Mouse (Mus musculus) liver, embryonic 14.5 days (tissue): ENCODE data around the gene Scaf8. TPM values are rescaled to one million over a fixed set of nuclear protein-coding genes. Genes with fewer than 3 reads are reported as not detected.

Source experiments
- ATAC-seq: fragments of 200-750 bp; cut with Nextera tagmentation; 2 replicates; pipeline ENCODE4 v1.8.0; 2017; ENCODE audit warnings: moderate number of reproducible peaks, mild to moderate bottlenecking, moderate library complexity; ENCODE audit not compliant: insufficient read depth
- DNase-seq, 3 experiments: peaks; one replicate each; pipeline ENCODE4 v3.0.0-alpha.2; 2012 to 2013; ENCODE audit warnings: low read depth in 3 of 3, low spot score in 3 of 3
- H3K27ac ChIP-seq: fragments of 300-500 bp; sonication (generic); 2 replicates; pipeline ENCODE4 v1.5.1; 2014; ENCODE audit warnings: moderate library complexity, mild to moderate bottlenecking, control low read depth, inconsistent platforms
- H3K27me3 ChIP-seq: fragments of 300-500 bp; sonication (generic); 2 replicates; pipeline ENCODE4 v1.6.1; 2014; ENCODE audit warnings: mild to moderate bottlenecking, low read length, moderate library complexity; ENCODE audit not compliant: control insufficient read depth, insufficient read depth
- H3K36me3 ChIP-seq: fragments of 300-500 bp; sonication (generic); replicated peaks from 2 replicates; pipeline ENCODE4 v1.6.1; 2014; ENCODE audit warnings: low read depth; ENCODE audit not compliant: control insufficient read depth, insufficient read depth
- H3K4me1 ChIP-seq, 2 experiments: fragments of 200-500 bp in 1 of 2; fragments of 300-500 bp in 1 of 2; sonication (generic) in 1 of 2; replicated peaks; 2 replicates each; pipeline ENCODE4 v1.6.1; 2012 to 2014; ENCODE audit warnings: antibody characterized with exemption in 1 of 2, inconsistent platforms in 1 of 2, low read length in 1 of 2; ENCODE audit not compliant: control insufficient read depth in 2 of 2, insufficient read depth in 2 of 2
- H3K4me2 ChIP-seq: fragments of 300-500 bp; sonication (generic); 2 replicates; pipeline ENCODE4 v1.6.1; 2014; ENCODE audit warnings: low read depth, mild to moderate bottlenecking, control low read depth, moderate library complexity
- H3K4me3 ChIP-seq, 2 experiments: fragments of 200-500 bp in 1 of 2; fragments of 300-500 bp in 1 of 2; sonication (generic) in 1 of 2; 2 replicates each; pipeline ENCODE4 v1.5.1; 2012 to 2014; ENCODE audit warnings: low read depth in 2 of 2, low read length in 2 of 2, mild to moderate bottlenecking in 2 of 2, control low read depth in 1 of 2, inconsistent platforms in 1 of 2, moderate library complexity in 1 of 2; ENCODE audit not compliant: insufficient read depth in 1 of 2
- H3K9ac ChIP-seq: fragments of 300-500 bp; sonication (generic); replicated peaks from 2 replicates; pipeline ENCODE4 v1.6.1; 2014; ENCODE audit warnings: mild to moderate bottlenecking, control low read depth, moderate library complexity
- H3K9me3 ChIP-seq: fragments of 300-500 bp; sonication (generic); 2 replicates; pipeline ENCODE4 v1.6.1; 2016; ENCODE audit warnings: low read length, mixed read lengths; ENCODE audit not compliant: control insufficient read depth
- CTCF ChIP-seq: IDR thresholded peaks from 2 replicates; pipeline ENCODE4 v1.5.1; 2016; ENCODE audit warnings: antibody characterized with exemption, low read depth, control low read depth
- EP300 ChIP-seq: IDR thresholded peaks from 2 replicates; pipeline ENCODE4 v1.6.1; 2016; ENCODE audit warnings: antibody characterized with exemption, low read depth
- WGBS: fragments of 180-500 bp; shearing (Covaris S2); extraction: QIAGEN DNeasy Blood & Tissue Kit; methylation state at CpG from one replicate; pipeline ENCODE4 v1.1.7; 2014; ENCODE audit not compliant: insufficient replicate concordance; 5-methylcytosine and 5-hydroxymethylcytosine counted together
- polyA plus RNA-seq, 2 experiments: library from polyadenylated mRNA; depleted of rRNA in 1 of 2; stranded (reverse) in 1 of 2; unstranded in 1 of 2; fragments of >200 nt; fragmentation: Nextera tagmentation in 1 of 2; extraction: Ambion mirVana in 1 of 2; gene quantifications; 2 replicates each; pipeline versions ENCODE4 v1.2.1 to v1.2.3; 2012 to 2014

The Scaf8 gene
- polyA plus RNA-seq, 2 experiments = 8.2 to 10.1 TPM

- H3K9ac ChIP-seq = no peak overlapping the region
- H3K27ac ChIP-seq = no peak overlapping the region
- H3K4me2 ChIP-seq = no peak overlapping the region
- no peaks in the 10 kb centered on the region for H3K27me3 ChIP-seq
- H3K36me3 ChIP-seq = no peaks in the 10 kb centered on the region
- no peak overlapping the region for H3K4me3 ChIP-seq
- H3K9me3 ChIP-seq = no peaks in the 10 kb centered on the region
- WGBS = 57% methylated on average over 7 of the region's 7 CpGs
- ATAC-seq (no peak), DNase-seq (no peak)
- TF ChIP-seq EP300 (no peak), CTCF (no peak)
- H3K4me1 ChIP-seq = peaks cover 0 to 16% of the 10 kb centered on the region in 2 experiments; a peak in 3 of 4 replicates
These were observed 132.0 kb downstream of the Scaf8 start for GRCm38 (mm10) chr17:3246665-3247370.

Other genes with a start within 250 kb of the Scaf8 start
- 0.29 and 0.30 TPM in 2 replicates for gene Tiam2, start 211.6 kb downstream of the Scaf8 start, polyA plus RNA-seq (2012; rRNA removed)
- gene Tiam2, start 211.6 kb downstream of the Scaf8 start, polyA plus RNA-seq (2014; fragmentation: Nextera tagmentation; extraction: Ambion mirVana) = 0.49 and 0.60 TPM in 2 replicates